Mouse (Mus musculus) liver, postnatal 0 days (tissue): Measurements from ENCODE around the gene Marveld3.

Source experiments
- CTCF ChIP-seq: sonication (generic); IDR thresholded peaks from 2 replicates; pipeline ENCODE4 v1.5.1; 2016; ENCODE audit warnings: antibody characterized with exemption, low read depth
- EP300 ChIP-seq: IDR thresholded peaks from 2 replicates; pipeline ENCODE4 v1.6.1; 2016; ENCODE audit warnings: antibody characterized with exemption, low read depth, mild to moderate bottlenecking

DNA sequence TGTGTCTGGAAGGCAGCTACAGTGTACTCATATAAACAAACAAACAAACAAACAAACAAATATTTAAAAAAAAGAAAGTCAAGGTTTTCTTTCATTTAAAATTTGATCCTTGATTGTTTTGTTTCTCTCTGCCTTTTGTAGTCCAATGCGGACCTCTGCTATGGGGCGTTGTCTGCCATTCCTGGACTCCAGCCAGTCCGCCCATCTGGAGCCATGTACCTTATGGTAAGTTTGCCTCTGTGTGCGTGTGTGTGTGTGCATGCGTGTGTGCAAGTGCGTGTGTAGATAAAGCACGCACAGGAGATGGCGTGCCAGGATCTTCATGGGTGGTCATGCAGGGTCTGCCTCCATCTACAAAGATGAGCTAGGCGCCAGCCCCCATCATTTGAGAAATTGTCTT lies 35.4 kb upstream of the Marveld3 start:
- TF ChIP-seq CTCF (no peak), EP300 (no peak)
